Mouse (Mus musculus): ENCODE results near the gene Map2k5.

- TF ChIP-seq POLR2A (IDR thresholded peaks at IDR 0.05; ENCODE audit: extremely low read depth, insufficient read depth, low read length) (no peak), CTCF (IDR thresholded peaks at IDR 0.05; ENCODE audit: extremely low read depth, insufficient read depth, low read length) (no peak)
Measured at GRCm38 (mm10) chr9:63258768-63259167, 118.9 kb downstream of the Map2k5 start.

Measured in cortical plate, adult 2 months (tissue).